Mouse (Mus musculus): Measurements from ENCODE around the gene Gli3. TPM values are rescaled to one million over a fixed set of nuclear protein-coding genes. Genes with fewer than 3 reads are reported as not detected.

Gli3 gene
- polyA plus RNA-seq, 1 experiment from 2014 or later = 13.5 TPM

DNA sequence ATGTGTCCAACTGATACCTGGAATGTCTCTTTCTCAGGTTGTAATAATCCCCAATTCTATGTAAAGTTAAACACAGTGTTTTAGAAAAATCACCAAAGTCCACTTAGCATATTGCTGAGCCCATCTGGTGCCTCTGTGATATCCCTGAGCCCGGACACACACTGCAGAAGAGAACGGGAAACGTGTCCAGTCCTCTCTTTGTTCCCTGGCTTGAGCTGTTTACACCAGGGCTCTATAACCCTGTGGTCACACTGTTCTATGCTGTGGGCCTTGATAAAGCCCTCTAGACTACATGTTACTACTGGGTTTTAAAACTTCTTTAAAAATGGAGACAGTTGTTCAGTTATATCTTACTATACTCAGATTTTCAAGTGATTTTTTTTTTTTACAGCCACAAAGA, 154.4 kb downstream of the Gli3 start:
- H3K27me3 ChIP-seq = 0 out of 2 replicates have a peak, but pooled peaks cover 3% of the 10 kb centered on the region
- H3K9ac ChIP-seq (replicated peaks) = no peak overlapping the region
- no peak for ATAC-seq (replicated peaks)
- WGBS = 13% methylated on average over 3 of the region's 3 CpGs
- no peaks in the 10 kb centered on the region for H3K36me3 ChIP-seq
- no peaks in the 10 kb centered on the region for H3K9me3 ChIP-seq
- peaks cover 52% of the 10 kb centered on the region for H3K4me1 ChIP-seq
- no peak overlapping the region for H3K4me3 ChIP-seq
- H3K27ac ChIP-seq (replicated peaks) = no peak overlapping the region
- H3K4me2 ChIP-seq (replicated peaks) = no peak overlapping the region

DNA sequence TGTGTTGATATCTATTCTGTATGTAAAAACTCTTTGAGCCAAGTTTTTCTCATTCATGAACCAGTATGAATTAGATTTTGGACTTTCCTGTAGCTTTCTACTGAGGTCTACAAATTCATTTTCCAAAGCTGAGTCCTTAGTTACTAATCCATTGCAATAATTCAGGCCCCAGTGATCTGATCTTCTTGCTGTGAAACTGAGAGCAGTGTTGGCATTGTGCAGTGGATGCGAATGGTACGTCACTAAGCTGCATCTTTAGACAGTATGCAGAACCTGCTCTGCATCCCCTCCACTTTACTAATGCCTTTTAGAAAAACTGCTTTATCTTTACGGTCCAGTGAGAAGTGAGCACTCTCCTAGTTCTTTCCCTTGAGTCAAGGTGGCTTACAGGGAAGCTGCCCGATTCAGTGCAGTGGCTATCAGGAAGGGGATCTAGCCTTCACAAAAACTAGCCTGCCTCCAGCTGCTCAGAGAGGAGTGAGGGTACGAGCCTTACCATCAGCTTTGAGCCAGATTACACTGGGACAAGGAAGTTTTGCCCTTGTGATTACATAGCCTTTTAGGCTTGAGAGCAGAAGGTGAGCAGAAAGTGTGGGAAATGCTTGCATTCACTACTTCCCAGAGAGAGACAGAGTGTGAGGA, 155.1 kb downstream of the Gli3 start:
- Histone ChIP-seq H3K4me3 (no peak overlapping the region), H3K9ac (replicated peaks) (no peak overlapping the region), H3K4me1 (peaks cover 58% of the 10 kb centered on the region), H3K4me2 (replicated peaks) (no peak overlapping the region), H3K9me3 (no peaks in the 10 kb centered on the region), H3K27ac (replicated peaks) (no peak overlapping the region), H3K36me3 (no peaks in the 10 kb centered on the region), H3K27me3 (0 out of 2 replicates have a peak, but pooled peaks cover 3% of the 10 kb centered on the region)
- no peak for ATAC-seq (replicated peaks)
- 29% methylated on average over 5 of the region's 5 CpGs for WGBS

DNA sequence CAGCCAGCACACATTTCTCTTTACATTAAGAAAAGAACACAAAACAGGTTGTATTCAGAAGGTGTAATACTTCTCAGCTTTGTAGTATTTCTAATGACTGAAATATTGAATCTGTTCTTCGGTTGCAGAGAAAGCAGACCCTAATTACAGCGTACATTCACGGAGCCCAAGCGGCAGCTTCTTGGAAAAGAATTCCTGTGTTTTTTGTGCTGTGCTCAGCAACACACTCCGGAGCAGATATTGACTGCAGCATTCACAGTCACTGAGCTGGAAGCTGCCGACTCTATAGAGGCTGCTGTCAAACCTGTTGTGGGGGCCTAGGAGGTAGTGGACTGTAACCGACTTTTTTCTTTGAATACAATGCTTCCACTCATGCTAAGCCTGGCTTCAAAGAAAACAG, 158.0 kb downstream of the Gli3 start:
- Histone ChIP-seq H3K9me3 (no peaks in the 10 kb centered on the region), H3K27ac (replicated peaks) (peak overlapping the region; percentile 44; the same call in 1 of the 2 replicates), H3K4me1 (peaks cover 70% of the 10 kb centered on the region), H3K27me3 (0 out of 2 replicates have a peak, but pooled peaks cover 3% of the 10 kb centered on the region), H3K9ac (replicated peaks) (no peak overlapping the region), H3K4me2 (replicated peaks) (peak overlapping the region; percentile 35), H3K4me3 (peak overlapping the region; percentile 8; the same call in 1 of the 2 replicates), H3K36me3 (no peaks in the 10 kb centered on the region)
- WGBS = 3% methylated on average over 7 of the region's 7 CpGs
- ATAC-seq (replicated peaks) = peak; percentile 70

DNA sequence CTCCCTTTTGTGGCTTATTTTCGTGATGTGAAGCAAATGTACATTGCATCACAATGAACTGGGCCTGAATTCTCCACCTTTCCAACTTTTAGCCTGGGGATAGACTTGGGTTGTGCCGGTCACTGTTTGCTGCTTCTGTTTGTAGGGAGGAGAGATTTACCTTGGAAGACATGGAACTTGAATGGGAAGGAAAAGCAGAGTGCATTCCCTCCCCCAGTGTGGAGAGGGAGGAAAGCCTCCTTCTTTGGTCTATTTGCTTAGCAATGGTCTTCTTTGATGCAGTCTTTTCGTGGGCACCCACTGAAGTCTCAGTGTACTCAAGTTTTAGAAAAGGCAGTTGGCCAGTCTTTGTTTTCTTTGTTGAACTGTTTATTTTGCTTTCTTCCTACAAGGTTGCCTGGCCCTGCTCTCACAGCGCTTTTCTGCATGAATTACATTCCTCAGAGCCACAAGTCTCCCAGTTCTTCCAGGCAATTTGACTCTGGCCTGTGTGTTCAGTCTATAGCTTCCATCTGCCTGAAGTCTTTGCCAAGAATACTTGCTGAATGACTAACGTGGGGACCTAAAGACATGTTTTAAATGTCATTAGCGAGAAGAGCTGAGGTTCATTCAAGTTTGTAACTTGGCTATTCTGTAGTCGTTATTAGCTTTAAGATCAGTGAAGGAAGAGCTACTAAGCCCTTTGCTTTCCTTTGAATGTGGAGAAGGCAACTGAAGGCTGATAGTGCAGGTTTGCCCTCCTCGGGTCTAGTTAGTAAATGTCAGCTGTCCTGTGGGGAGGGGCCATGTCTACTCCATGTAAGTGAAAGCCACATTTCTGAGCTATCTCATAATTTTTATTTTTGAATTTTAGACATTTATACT, 161.7 kb downstream of the Gli3 start:
- Histone ChIP-seq H3K36me3 (no peaks in the 10 kb centered on the region), H3K4me2 (replicated peaks) (no peak overlapping the region), H3K27ac (replicated peaks) (0 out of 2 replicates have a peak overlapping the region, but pooled peaks have one; percentile 15), H3K4me1 (peaks cover 56% of the 10 kb centered on the region), H3K4me3 (no peak overlapping the region), H3K9ac (replicated peaks) (no peak overlapping the region), H3K9me3 (no peaks in the 10 kb centered on the region), H3K27me3 (0 out of 2 replicates have a peak, but pooled peaks cover 3% of the 10 kb centered on the region)
- WGBS = 5% methylated on average over 8 of the region's 8 CpGs
- peak; percentile 66 for ATAC-seq (replicated peaks)

DNA sequence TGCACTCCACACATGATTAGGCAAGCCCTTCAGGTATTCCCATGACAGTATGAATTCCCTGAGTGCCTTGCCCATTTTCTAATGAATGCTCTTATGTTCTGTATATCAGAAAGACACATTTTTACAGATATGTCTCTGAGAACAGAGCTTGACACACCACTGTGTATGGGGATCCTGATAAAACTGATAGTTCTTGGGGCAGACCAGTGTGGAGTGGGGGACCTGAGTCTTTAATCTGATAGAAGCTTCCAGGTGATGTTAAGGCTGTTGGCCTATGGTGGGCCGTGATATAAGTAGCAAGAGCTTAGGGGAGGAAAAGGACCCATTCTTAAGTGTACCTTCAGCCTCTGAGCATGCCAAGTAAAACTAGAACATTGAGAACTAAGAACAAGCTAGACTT, 178.5 kb downstream of the Gli3 start:
- 91% methylated on average over 1 of the region's 1 CpGs for WGBS
- Histone ChIP-seq H3K9ac (replicated peaks) (no peak overlapping the region), H3K4me3 (no peak overlapping the region), H3K4me1 (peaks cover 3% of the 10 kb centered on the region; the same call in 1 of the 2 replicates), H3K9me3 (no peaks in the 10 kb centered on the region), H3K4me2 (replicated peaks) (no peak overlapping the region), H3K27ac (replicated peaks) (no peak overlapping the region), H3K36me3 (no peaks in the 10 kb centered on the region), H3K27me3 (no peaks in the 10 kb centered on the region)
- ATAC-seq (replicated peaks) = no peak

DNA sequence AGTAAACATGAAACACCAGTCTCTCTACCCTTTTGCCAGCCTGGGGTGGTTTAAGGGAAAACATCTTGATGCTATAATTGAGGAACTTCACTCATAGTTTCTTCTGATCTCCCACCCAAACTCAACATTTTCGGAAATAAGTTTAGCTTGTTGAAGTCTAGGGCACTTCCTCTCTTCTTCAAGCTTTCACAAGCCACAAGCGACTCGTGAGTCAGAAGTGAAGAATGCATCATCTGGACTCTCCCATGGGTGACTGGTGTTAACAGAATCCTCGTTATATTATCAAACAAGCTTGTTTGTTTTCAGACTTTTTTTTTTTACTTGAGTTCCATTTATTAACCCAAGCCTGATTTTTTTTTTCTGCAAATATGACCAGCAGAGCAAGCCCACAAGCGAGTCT, 197.5 kb downstream of the Gli3 start:
- no peak overlapping the region for H3K4me3 ChIP-seq
- H3K4me2 ChIP-seq (replicated peaks) = no peak overlapping the region
- no peak for ATAC-seq (replicated peaks)
- H3K4me1 ChIP-seq = no peaks in the 10 kb centered on the region
- H3K36me3 ChIP-seq = 0 out of 2 replicates have a peak, but pooled peaks cover 3% of the 10 kb centered on the region
- no peak overlapping the region for H3K27ac ChIP-seq (replicated peaks)
- no peaks in the 10 kb centered on the region for H3K9me3 ChIP-seq
- 86% methylated on average over 5 of the region's 5 CpGs for WGBS
- H3K9ac ChIP-seq (replicated peaks) = no peak overlapping the region
- no peaks in the 10 kb centered on the region for H3K27me3 ChIP-seq

GRCm38 (mm10) chr13:15662375-15662774, 199.3 kb downstream of the Gli3 start:
- ATAC-seq (replicated peaks) = no peak
- Histone ChIP-seq H3K36me3 (0 out of 2 replicates have a peak, but pooled peaks cover 3% of the 10 kb centered on the region), H3K27ac (replicated peaks) (no peak overlapping the region), H3K27me3 (no peaks in the 10 kb centered on the region), H3K9me3 (no peaks in the 10 kb centered on the region), H3K4me3 (no peak overlapping the region), H3K4me1 (no peaks in the 10 kb centered on the region), H3K4me2 (replicated peaks) (no peak overlapping the region), H3K9ac (replicated peaks) (no peak overlapping the region)
- 71% methylated on average over 10 of the region's 10 CpGs for WGBS

DNA sequence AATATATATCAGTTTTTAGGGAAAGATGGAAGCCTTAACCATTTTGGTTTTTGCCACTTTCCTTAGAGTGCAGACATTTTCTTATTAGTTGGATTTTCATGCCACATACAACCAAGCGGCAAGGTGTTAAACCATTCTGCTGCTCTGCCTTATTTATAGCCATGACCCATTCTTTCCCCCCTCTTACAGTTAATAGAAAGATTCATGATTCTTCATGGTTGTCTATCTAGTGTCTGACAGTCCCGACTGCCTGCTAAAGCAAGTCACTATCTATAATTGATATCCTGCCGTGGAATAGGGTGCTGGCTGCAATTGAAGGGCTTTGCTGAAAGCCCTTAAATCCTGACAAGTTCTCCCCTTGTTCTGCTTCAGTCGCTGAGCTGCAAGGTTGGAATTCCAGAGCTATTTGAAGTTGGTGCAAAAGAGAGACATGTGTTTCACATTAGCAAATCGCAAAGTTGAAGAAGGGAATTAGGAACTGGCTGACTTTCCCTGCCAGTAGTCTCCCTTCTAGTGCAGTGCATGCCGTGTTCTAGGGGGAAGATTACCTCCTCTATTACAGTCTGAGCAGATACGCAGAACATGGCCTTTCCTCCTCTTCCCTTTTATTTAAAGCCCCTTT, 201.7 kb downstream of the Gli3 start:
- H3K27me3 ChIP-seq = no peaks in the 10 kb centered on the region
- H3K4me3 ChIP-seq = no peak overlapping the region
- 0 out of 2 replicates have a peak, but pooled peaks cover 3% of the 10 kb centered on the region for H3K36me3 ChIP-seq
- H3K4me1 ChIP-seq = no peaks in the 10 kb centered on the region
- no peak overlapping the region for H3K9ac ChIP-seq (replicated peaks)
- H3K27ac ChIP-seq (replicated peaks) = no peak overlapping the region
- ATAC-seq (replicated peaks) = no peak
- H3K9me3 ChIP-seq = no peaks in the 10 kb centered on the region
- no peak overlapping the region for H3K4me2 ChIP-seq (replicated peaks)
- WGBS = 51% methylated on average over 7 of the region's 7 CpGs

DNA sequence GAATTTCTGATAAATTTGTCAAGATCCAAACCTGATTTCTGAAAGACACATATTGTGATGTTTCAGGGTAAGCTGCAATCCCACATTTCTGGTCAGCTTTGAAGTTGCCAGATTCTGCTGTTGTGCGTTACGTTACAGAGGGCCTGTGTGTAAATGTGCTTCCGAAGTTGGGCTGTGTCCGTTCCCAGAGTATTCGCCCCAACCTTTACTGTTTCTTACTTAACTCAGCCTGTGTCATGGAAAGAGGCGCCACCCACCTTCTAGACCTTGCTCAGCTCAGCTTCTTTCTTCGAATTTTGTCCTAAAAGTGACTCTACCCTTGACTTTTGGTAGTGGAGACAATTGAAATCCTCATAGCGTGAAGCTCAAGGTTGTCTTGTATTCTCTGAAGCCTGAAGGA, 202.5 kb downstream of the Gli3 start:
- Histone ChIP-seq H3K27ac (replicated peaks) (no peak overlapping the region), H3K36me3 (0 out of 2 replicates have a peak, but pooled peaks cover 3% of the 10 kb centered on the region), H3K4me3 (no peak overlapping the region), H3K4me2 (replicated peaks) (no peak overlapping the region), H3K27me3 (no peaks in the 10 kb centered on the region), H3K9me3 (no peaks in the 10 kb centered on the region), H3K4me1 (no peaks in the 10 kb centered on the region), H3K9ac (replicated peaks) (no peak overlapping the region)
- 92% methylated on average over 8 of the region's 8 CpGs for WGBS
- ATAC-seq (replicated peaks) = no peak

DNA sequence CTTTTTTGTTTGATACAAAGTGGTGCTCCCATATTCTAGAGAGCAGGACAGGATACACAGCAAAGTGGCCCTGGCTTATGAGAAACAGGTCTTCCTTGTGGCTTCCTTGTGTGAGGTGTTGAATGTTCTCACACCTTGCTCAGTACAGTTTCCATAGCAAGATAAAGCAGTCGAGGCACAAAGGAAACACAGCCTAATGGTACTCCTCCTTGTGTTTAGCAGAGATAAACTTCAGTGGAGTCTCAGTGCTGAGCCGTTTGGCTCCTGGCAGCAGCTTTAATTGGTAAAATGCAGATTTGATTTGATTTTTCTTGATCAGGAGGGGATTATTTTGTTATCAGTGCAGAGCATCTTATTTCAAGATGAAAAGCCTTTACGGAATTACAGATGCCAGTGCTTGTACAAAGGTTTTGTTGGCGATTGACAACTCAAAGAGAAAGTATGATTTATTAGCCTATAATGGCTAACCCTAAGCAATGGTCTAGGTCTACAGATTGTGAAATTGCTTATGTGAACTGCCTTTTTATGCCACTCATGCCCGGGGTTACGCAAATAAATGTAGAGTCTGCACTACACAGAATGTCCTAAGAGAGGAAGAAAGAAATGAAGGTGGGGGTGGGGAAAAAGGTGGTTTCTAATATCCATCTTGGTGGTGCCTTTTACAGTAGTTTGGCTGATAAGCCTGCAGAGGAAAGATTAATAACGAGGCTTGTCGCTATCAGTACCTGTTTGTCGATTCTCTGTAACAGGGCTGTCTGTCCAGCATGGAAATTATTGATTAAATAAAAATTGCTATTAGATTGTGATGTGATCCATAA, 207.3 kb downstream of the Gli3 start:
- Histone ChIP-seq H3K4me2 (replicated peaks) (no peak overlapping the region), H3K9me3 (no peaks in the 10 kb centered on the region), H3K4me3 (no peak overlapping the region), H3K4me1 (no peaks in the 10 kb centered on the region), H3K9ac (replicated peaks) (no peak overlapping the region), H3K27ac (replicated peaks) (no peak overlapping the region), H3K27me3 (no peaks in the 10 kb centered on the region), H3K36me3 (no peaks in the 10 kb centered on the region)
- WGBS = 83% methylated on average over 9 of the region's 9 CpGs
- ATAC-seq (replicated peaks) = no peak

DNA sequence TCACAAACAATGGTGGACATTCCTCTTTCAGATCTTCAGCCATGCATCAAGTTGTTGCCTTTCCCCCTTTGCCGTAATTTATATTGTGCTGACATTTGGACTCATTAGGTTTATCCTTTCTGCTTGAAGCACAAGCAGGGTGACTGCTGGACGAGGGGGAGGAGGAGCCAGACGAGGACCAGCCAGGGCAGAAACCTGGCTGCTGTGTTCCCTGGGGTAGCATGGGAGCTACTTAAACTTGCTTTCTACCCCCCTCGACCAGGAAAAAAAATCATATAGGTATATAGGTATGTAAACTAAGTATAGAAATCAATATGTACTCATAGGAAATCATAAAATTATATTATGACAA, 207.9 kb downstream of the Gli3 start:
- no peaks in the 10 kb centered on the region for H3K4me1 ChIP-seq
- no peak for ATAC-seq (replicated peaks)
- H3K36me3 ChIP-seq = no peaks in the 10 kb centered on the region
- no peaks in the 10 kb centered on the region for H3K9me3 ChIP-seq
- no peak overlapping the region for H3K4me3 ChIP-seq
- no peak overlapping the region for H3K9ac ChIP-seq (replicated peaks)
- H3K4me2 ChIP-seq (replicated peaks) = no peak overlapping the region
- WGBS = 62% methylated on average over 4 of the region's 4 CpGs
- H3K27me3 ChIP-seq = no peaks in the 10 kb centered on the region
- H3K27ac ChIP-seq (replicated peaks) = no peak overlapping the region
